Mouse (Mus musculus) bone marrow, adult 2 months (tissue): ENCODE results near the gene Nelfb. TPM values are rescaled to one million over a fixed set of nuclear protein-coding genes. Genes with fewer than 3 reads are reported as not detected.

Experiments used
- H3K27ac ChIP-seq: fragments of 200-500 bp; 2 replicates; pipeline ENCODE4 v1.5.1; 2012; ENCODE audit warnings: low read depth, mild to moderate bottlenecking, control low read depth, inconsistent platforms, low read length; ENCODE audit not compliant: control insufficient read depth, poor library complexity, insufficient read depth
- H3K4me1 ChIP-seq: fragments of 200-500 bp; 2 replicates; pipeline ENCODE4 v1.6.1; 2011; ENCODE audit warnings: low read length; ENCODE audit not compliant: control insufficient read depth, insufficient read depth
- H3K4me3 ChIP-seq: fragments of 200-500 bp; replicated peaks from 2 replicates; pipeline ENCODE3; 2011; ENCODE audit warnings: mild to moderate bottlenecking, low read depth, low read length, control low read depth; ENCODE audit not compliant: control insufficient read depth
- CTCF ChIP-seq: fragments of 200-500 bp; IDR thresholded peaks from 2 replicates; pipeline ENCODE4 v1.5.1; 2011; ENCODE audit warnings: low read length, control low read depth; ENCODE audit not compliant: control insufficient read depth, insufficient read depth
- POLR2A ChIP-seq: fragments of 200-500 bp; IDR thresholded peaks from 2 replicates; pipeline ENCODE4 v1.6.1; 2011; ENCODE audit warnings: low read depth, mild to moderate bottlenecking, control low read depth, low read length, borderline replicate concordance; ENCODE audit not compliant: control insufficient read depth
- WGBS: fragments of 180-500 bp; shearing (Covaris S2); methylation state at CpG from one replicate; pipeline ENCODE4 v1.1.7; 2018; 5-methylcytosine and 5-hydroxymethylcytosine counted together
- polyA plus RNA-seq: library from polyadenylated mRNA; stranded (reverse); fragments of >200 nt; gene quantifications from 2 replicates; pipeline ENCODE4 v1.2.4, GENCODE M21; 2011; ENCODE audit warnings: low replicate concordance; ENCODE audit not compliant: missing spikeins, insufficient read depth, insufficient read length

Gene Nelfb
- polyA plus RNA-seq, 1 experiment, result 38.0 TPM

DNA sequence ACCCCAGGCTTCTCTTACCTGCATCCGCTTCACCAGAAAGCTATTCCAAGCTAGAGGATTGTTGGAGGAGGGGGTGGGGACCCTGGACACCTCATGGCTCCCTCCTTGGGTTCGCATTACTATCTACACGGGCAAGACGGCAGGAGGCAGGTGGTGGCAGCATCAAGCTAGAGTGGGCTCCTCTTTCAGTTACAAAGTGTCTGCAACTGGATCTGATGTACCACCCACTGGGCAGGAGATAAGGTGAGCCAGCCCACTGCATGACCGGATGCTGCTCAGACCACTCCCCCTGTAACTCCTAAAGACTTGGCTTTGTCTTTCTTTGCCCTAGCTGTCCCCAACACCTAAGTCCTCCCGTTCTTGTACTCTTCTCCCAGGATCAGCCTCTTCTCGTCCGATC lies 25.3 kb upstream of the Nelfb start, which contains the start of gene Rnf224:
Gene Rnf224, minus strand, starts transcription at position 174 of the 400 bp plus-strand sequence.
- Histone ChIP-seq H3K27ac (no peak within 1 kb of the TSS), H3K4me1 (peaks cover 2% of the 10 kb centered on the region), H3K4me3 (no peak within 1 kb of the TSS)
- WGBS, result 77% methylated on average over 8 of the region's 8 CpGs
- no peak for TF ChIP-seq CTCF
- no peak for TF ChIP-seq POLR2A

DNA sequence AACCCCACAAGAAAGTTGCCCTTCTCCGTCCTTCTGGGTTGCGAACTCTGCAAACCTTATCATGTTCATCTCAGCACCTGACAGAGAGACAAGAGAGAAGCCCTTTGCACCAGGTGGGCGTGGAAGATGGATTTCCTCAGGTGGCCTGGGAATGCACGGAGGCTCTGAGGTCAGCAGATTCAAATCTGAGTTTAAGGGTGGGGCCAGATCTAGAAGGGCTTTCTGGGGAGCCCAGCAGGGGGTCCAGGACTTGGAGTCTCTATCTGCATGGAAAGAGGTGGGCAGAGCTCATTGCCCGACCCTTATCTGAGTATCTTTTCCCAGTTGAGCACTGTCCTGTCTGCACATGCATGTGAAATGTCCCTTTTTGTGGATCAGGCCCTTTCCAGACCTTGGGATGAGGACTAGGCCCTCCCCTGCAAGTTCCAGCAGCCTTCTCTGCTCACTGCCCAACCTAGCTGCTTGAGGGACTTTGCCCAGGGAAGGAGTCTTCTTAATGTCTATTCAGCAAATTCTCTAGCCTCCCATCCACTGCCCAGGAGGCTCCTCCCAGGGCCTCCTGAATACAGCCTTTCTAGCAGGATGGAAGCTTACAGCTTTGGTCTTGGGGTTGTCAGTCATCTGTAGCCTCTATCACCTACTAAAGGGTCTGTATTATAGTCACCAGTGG lies 23.4 kb upstream of the Nelfb start:
- no peaks in the 10 kb centered on the region; the same call in 1 of the 2 replicates for H3K4me1 ChIP-seq
- TF ChIP-seq POLR2A (no peak), CTCF (no peak)
- H3K27ac ChIP-seq, result no peak overlapping the region
- WGBS, result 72% methylated on average over 5 of the region's 5 CpGs
- H3K4me3 ChIP-seq, result no peak overlapping the region

DNA sequence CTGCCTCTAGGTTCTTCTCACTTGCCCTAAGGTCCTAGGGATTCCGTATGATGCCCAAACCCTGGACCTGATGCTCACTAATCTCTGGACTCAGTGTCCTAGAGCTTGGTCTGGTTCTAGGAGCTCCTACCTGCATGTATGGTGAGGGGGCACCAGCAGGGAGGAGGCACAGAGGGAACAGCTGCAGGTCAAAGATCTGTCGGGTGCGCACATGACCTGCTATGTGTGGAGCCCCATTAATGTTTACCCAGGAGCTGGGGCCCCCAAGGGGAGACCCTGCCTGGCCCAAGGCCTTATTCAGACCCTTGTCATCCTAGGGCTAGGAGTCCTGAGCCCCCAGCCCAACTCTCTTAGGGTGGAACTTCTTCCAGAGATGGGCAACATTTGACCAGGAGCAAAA lies 22.8 kb upstream of the Nelfb start, which contains the start of gene Slc34a3:
Gene Slc34a3, minus strand, starts transcription at position 315 of the 400 bp plus-strand sequence.
- 51% methylated on average over 3 of the region's 3 CpGs for WGBS
- TF ChIP-seq POLR2A (no peak), CTCF (no peak)
- Histone ChIP-seq H3K4me1 (no peaks in the 10 kb centered on the region; the same call in 1 of the 2 replicates), H3K27ac (no peak within 1 kb of the TSS), H3K4me3 (no peak within 1 kb of the TSS)

DNA sequence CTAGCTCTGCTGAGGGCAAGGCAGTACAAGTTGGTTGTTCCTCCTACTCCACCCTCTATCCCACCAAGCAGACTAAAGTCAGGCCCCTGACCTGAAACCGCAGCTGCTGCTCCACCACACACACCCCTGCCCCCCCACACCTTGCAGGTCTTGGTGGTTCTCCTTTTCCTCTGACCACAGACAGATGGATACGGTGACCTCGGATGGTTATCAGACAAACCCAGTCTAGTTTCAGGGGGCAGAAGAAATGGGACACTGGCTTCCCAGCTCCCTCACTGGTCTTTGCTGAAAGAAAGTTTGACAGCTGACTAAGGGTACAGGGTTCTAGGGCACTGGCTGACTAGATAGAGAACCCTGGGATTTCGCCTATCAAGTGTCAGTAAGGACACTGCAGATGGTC lies 22.1 kb upstream of the Nelfb start:
- Histone ChIP-seq H3K27ac (no peak overlapping the region), H3K4me3 (no peak overlapping the region), H3K4me1 (no peaks in the 10 kb centered on the region; the same call in 1 of the 2 replicates)
- 10% methylated on average over 4 of the region's 4 CpGs for WGBS
- TF ChIP-seq POLR2A (no peak), CTCF (no peak)

DNA sequence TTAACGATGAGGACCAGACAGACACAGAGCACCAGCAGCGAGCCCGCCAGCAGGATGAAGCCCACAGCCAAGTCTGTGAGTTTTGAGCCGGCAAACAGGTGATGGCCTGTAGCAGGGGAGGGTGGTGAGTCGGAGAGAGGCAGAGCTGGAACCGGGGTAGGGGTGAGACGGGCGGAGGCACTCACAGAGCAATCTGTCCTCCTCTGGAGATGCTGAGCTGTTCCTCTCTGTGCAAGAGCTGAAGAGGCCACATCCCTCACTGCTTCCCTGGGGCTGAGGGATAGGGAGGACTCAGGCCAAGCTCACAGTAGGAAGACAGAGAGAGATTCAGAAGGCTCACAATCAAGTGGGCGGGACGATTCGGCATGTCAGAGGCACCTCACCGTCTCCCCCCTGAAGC lies 19.7 kb upstream of the Nelfb start:
- 81% methylated on average over 12 of the region's 12 CpGs for WGBS
- Histone ChIP-seq H3K4me3 (no peak overlapping the region), H3K27ac (no peak overlapping the region), H3K4me1 (no peaks in the 10 kb centered on the region)
- no peak for TF ChIP-seq POLR2A
- TF ChIP-seq CTCF, result no peak

DNA sequence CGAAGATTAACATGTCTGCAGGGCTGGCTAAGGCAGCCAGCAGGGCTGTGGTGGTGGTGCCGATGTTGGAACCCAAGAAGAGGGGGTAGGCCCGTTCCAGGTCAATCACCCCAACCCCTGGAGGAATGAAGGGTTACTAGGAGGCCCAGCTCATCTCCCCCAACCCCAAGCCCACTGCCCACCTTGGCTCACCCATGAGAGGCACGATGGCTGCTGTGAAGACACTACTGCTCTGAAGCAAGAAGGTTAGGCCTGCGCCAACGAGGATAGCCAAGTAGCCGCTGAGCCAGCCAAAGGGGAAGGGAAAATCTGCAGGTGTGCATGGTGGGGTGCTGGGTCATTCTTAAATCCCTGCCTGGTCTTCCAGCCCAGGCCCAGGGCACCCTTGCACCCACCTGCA lies 19.3 kb upstream of the Nelfb start:
- Histone ChIP-seq H3K4me3 (no peak overlapping the region), H3K27ac (no peak overlapping the region), H3K4me1 (no peaks in the 10 kb centered on the region)
- 86% methylated on average over 7 of the region's 7 CpGs for WGBS
- TF ChIP-seq POLR2A, result no peak
- no peak for TF ChIP-seq CTCF

DNA sequence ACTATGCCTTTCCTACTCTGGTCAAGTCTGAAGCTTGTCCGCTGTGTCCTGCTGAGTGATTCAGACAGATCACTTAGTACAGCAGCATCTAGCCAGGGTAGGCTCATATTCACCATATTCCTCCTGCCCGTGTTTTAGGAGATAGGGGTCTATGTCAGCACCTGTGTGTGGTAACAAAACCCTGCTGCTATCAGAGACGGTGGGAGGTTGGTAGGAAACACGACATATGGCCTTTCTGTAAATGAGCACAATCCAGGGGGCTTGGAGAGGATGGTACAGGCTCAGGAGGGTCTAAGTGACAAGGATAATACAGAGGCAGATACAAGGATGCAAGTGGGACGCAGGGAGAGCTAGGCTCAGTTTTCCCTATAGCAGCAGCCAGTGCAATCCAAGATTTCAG lies 18.3 kb upstream of the Nelfb start:
- WGBS, result 81% methylated on average over 5 of the region's 5 CpGs
- no peaks in the 10 kb centered on the region for H3K4me1 ChIP-seq
- TF ChIP-seq CTCF (no peak), POLR2A (no peak)
- no peak overlapping the region for H3K27ac ChIP-seq
- H3K4me3 ChIP-seq, result no peak overlapping the region

DNA sequence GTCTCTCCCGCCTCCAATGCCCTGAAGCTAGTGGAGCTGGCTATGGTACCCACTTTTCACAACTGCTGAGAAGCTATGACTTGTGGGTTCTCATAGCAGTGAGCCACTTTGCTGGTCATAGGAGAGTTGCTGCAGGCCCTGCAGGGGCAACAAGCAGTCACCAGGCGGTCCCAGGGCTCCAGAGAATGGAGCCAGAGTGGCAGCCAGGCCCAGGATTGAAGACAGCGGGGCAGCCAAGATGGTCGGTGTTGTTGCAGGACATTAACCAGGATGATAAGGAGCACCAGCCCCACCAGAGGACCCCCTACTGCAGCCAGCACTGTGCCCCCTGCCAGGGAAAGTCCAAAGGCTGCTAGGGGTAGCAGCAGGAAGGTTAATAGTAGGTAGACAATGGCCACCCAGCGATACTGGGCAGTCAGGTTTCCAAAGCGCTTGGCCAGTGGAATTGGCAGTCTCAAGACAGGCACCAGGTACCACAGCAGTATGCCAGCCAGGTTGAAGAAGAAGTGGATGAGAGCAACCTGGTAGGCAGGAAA lies 17.8 kb upstream of the Nelfb start:
- 75% methylated on average over 6 of the region's 6 CpGs for WGBS
- Histone ChIP-seq H3K4me1 (no peaks in the 10 kb centered on the region), H3K27ac (0 out of 2 replicates have a peak overlapping the region, but pooled peaks have one; percentile 74), H3K4me3 (no peak overlapping the region)
- TF ChIP-seq CTCF (no peak), POLR2A (no peak)
